Mouse (Mus musculus): ENCODE measurements around the gene Zfp654. TPM values are rescaled to one million over a fixed set of nuclear protein-coding genes. Genes with fewer than 3 reads are reported as not detected.
"Not testable (repeated sequence)": the region's sequence is repeated elsewhere in the genome, so short reads cannot be mapped to it uniquely, and the experiment has no call there.

Zfp654 gene
- polyA plus RNA-seq, 1 experiment = 4.7 TPM

GRCm38 (mm10) chr16:64873416-64874305 lies 22.2 kb upstream of the Zfp654 start:
- peak overlapping the region; percentile 92 for H3K27ac ChIP-seq (replicated peaks; ENCODE audit: low read depth, low read length)
- H3K4me3 ChIP-seq (ENCODE audit: insufficient read depth, low read depth, low read length) = peak overlapping the region; percentile 68
- no peaks in the 10 kb centered on the region for H3K4me1 ChIP-seq (ENCODE audit: control insufficient read depth, insufficient read depth, insufficient read length, low read length)

GRCm38 (mm10) chr16:64872841-64873240 lies 21.4 kb upstream of the Zfp654 start:
- Histone ChIP-seq H3K27ac (replicated peaks; ENCODE audit: low read depth, low read length) (no peak overlapping the region), H3K4me3 (ENCODE audit: insufficient read depth, low read depth, low read length) (peak overlapping the region; percentile 45; the same call in 1 of the 2 replicates), H3K4me1 (ENCODE audit: control insufficient read depth, insufficient read depth, insufficient read length, low read length) (no peaks in the 10 kb centered on the region)

GRCm38 (mm10) chr16:64872296-64872695 lies 20.8 kb upstream of the Zfp654 start:
- H3K27ac ChIP-seq (replicated peaks; ENCODE audit: low read depth, low read length) = no peak overlapping the region
- H3K4me3 ChIP-seq (ENCODE audit: insufficient read depth, low read depth, low read length) = peak overlapping the region; percentile 27; the same call in 1 of the 2 replicates
- no peaks in the 10 kb centered on the region for H3K4me1 ChIP-seq (ENCODE audit: control insufficient read depth, insufficient read depth, insufficient read length, low read length)

GRCm38 (mm10) chr16:64869621-64870020 lies 18.2 kb upstream of the Zfp654 start:
- Histone ChIP-seq H3K4me3 (ENCODE audit: insufficient read depth, low read depth, low read length) (no peak overlapping the region), H3K27ac (replicated peaks; ENCODE audit: low read depth, low read length) (no peak overlapping the region), H3K4me1 (ENCODE audit: control insufficient read depth, insufficient read depth, insufficient read length, low read length) (no peaks in the 10 kb centered on the region)

- Histone ChIP-seq H3K27ac (replicated peaks; ENCODE audit: low read depth, low read length) (no peak overlapping the region), H3K4me1 (ENCODE audit: control insufficient read depth, insufficient read depth, insufficient read length, low read length) (no peaks in the 10 kb centered on the region), H3K4me3 (ENCODE audit: insufficient read depth, low read depth, low read length) (no peak overlapping the region)
Observed at GRCm38 (mm10) chr16:64868613-64869012, 17.2 kb upstream of the Zfp654 start.

- H3K4me3 ChIP-seq (ENCODE audit: insufficient read depth, low read depth, low read length); H3K27ac ChIP-seq (replicated peaks; ENCODE audit: low read depth, low read length); H3K4me1 ChIP-seq (ENCODE audit: control insufficient read depth, insufficient read depth, insufficient read length, low read length): not testable (repeated sequence)
Observed at GRCm38 (mm10) chr16:64865841-64866240, 14.4 kb upstream of the Zfp654 start.

GRCm38 (mm10) chr16:64856946-64857345 lies 5.5 kb upstream of the Zfp654 start:
- no peak overlapping the region for H3K27ac ChIP-seq (replicated peaks; ENCODE audit: low read depth, low read length)

GRCm38 (mm10) chr16:64852891-64853290 lies 1.4 kb upstream of the Zfp654 start:
- peak overlapping the region; percentile 88 for H3K27ac ChIP-seq (replicated peaks; ENCODE audit: low read depth, low read length)
- H3K4me3 ChIP-seq (ENCODE audit: insufficient read depth, low read depth, low read length) = peak overlapping the region; percentile 83
- peaks cover 2% of the 10 kb centered on the region; the same call in 1 of the 2 replicates for H3K4me1 ChIP-seq (ENCODE audit: control insufficient read depth, insufficient read depth, insufficient read length, low read length)

More at GRCm38 (mm10) chr16:64856946-64857345, 5.5 kb upstream of the Zfp654 start:
- Histone ChIP-seq H3K4me1 (ENCODE audit: control insufficient read depth, insufficient read depth, insufficient read length, low read length) (peaks cover 2% of the 10 kb centered on the region; the same call in 1 of the 2 replicates), H3K4me3 (ENCODE audit: insufficient read depth, low read depth, low read length) (no peak overlapping the region)

- Histone ChIP-seq H3K4me3 (ENCODE audit: insufficient read depth, low read depth, low read length) (peak overlapping the region; percentile 83), H3K4me1 (ENCODE audit: control insufficient read depth, insufficient read depth, insufficient read length, low read length) (peaks cover 2% of the 10 kb centered on the region; the same call in 1 of the 2 replicates), H3K27ac (replicated peaks; ENCODE audit: low read depth, low read length) (peak overlapping the region; percentile 88)
Observed at GRCm38 (mm10) chr16:64852441-64852871, 1.0 kb upstream of the Zfp654 start.

- Histone ChIP-seq H3K27ac (replicated peaks; ENCODE audit: low read depth, low read length) (peak overlapping the region; percentile 55), H3K4me3 (ENCODE audit: insufficient read depth, low read depth, low read length) (peak overlapping the region; percentile 75), H3K4me1 (ENCODE audit: control insufficient read depth, insufficient read depth, insufficient read length, low read length) (peaks cover 2% of the 10 kb centered on the region; the same call in 1 of the 2 replicates)
Observed at GRCm38 (mm10) chr16:64851085-64851562, 328 bp downstream of the Zfp654 start.

- H3K27ac ChIP-seq (replicated peaks; ENCODE audit: low read depth, low read length) = no peak overlapping the region
- peaks cover 2% of the 10 kb centered on the region; the same call in 1 of the 2 replicates for H3K4me1 ChIP-seq (ENCODE audit: control insufficient read depth, insufficient read depth, insufficient read length, low read length)
- peak overlapping the region; percentile 75 for H3K4me3 ChIP-seq (ENCODE audit: insufficient read depth, low read depth, low read length)
Observed at GRCm38 (mm10) chr16:64850287-64851084, 966 bp downstream of the Zfp654 start.

- Histone ChIP-seq H3K27ac (replicated peaks; ENCODE audit: low read depth, low read length) (no peak overlapping the region), H3K4me3 (ENCODE audit: insufficient read depth, low read depth, low read length) (no peak overlapping the region), H3K4me1 (ENCODE audit: control insufficient read depth, insufficient read depth, insufficient read length, low read length) (0 out of 2 replicates have a peak, but pooled peaks cover 2% of the 10 kb centered on the region)
Observed at GRCm38 (mm10) chr16:64845947-64846346, 5.5 kb downstream of the Zfp654 start.

- Histone ChIP-seq H3K4me3 (ENCODE audit: insufficient read depth, low read depth, low read length) (no peak overlapping the region), H3K27ac (replicated peaks; ENCODE audit: low read depth, low read length) (no peak overlapping the region), H3K4me1 (ENCODE audit: control insufficient read depth, insufficient read depth, insufficient read length, low read length) (0 out of 2 replicates have a peak, but pooled peaks cover 2% of the 10 kb centered on the region)
Observed at GRCm38 (mm10) chr16:64842374-64842729, 9.1 kb downstream of the Zfp654 start.

- Histone ChIP-seq H3K27ac (replicated peaks; ENCODE audit: low read depth, low read length) (no peak overlapping the region), H3K4me1 (ENCODE audit: control insufficient read depth, insufficient read depth, insufficient read length, low read length) (0 out of 2 replicates have a peak, but pooled peaks cover 4% of the 10 kb centered on the region), H3K4me3 (ENCODE audit: insufficient read depth, low read depth, low read length) (no peak overlapping the region)
Observed at GRCm38 (mm10) chr16:64841481-64842373, 9.7 kb downstream of the Zfp654 start.
